Mouse (Mus musculus) small intestine, adult 2 months (tissue): ENCODE data around the gene Dlg1.

Source experiments
- CTCF ChIP-seq: fragments of 200-500 bp; IDR thresholded peaks from 2 replicates; pipeline ENCODE4 v1.5.1; 2012; ENCODE audit warnings: low read depth, mild to moderate bottlenecking, control low read depth, inconsistent platforms, low read length, moderate library complexity, mixed read lengths; ENCODE audit not compliant: insufficient replicate concordance, insufficient read length; ENCODE audit errors: extremely low read depth
- POLR2A ChIP-seq: fragments of 200-500 bp; IDR thresholded peaks from 2 replicates; pipeline ENCODE4 v1.6.1; 2012; ENCODE audit warnings: low read depth, mild to moderate bottlenecking, control low read depth, inconsistent platforms, low read length, moderate library complexity

DNA sequence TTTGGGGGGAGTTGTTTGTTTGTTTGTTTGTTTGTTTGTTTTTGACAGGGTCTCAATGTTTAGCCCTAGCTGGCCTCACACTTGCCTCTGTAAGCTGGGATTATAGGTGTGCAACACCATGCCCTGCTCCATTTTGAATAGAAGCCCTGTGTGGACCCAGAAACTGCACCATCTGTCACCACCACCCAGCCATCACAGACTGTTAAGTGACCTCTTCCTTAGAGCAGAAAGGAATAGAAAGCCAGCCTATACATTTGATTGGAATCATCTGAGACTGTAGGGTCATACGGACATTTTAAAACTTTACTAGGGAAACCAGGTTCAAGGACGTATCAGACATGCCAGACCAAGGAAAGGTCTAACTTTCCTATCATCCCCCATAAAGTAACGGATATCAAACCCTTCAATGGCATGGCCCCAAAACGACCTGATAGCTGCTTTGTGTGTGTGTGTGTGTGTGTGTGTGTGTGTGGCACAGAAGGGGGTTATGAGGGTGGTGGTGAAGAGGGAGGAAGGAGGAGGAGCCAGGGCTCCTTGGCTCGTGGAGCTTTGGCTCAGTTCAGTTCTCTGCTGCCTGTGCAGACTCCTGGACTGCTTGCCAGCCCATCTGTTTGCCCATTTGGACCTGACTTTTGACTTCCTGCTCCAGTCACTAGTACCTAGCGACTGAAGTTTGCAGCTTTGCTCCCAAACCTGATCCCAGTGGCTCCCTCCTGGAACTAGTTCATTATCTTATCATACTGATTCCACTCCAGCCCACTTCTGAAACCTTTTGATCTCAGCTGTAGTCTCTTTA lies 4.5 kb upstream of the Dlg1 start:
- no peak for TF ChIP-seq POLR2A
- no peak for TF ChIP-seq CTCF
